Mouse (Mus musculus): ENCODE data around the gene Numa1.

DNA sequence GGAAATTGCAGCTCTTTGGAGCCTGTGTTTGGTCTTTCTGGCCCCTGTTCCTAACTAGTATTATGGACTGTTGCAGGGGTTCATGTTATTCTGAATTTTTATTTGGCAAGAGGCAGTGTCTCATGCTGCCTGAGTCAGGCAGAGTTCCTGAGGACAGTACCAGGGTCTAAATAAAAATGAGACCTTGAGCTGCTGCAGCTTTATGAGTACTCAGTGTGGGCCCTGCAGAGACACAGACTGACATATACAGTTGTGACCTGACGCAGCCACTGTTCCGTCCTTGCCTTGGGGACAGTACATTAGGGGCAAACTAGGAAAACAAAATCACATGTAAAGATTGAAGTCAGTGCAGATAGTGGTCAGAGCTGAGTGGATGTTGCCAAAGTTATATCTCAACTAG is 81.1 kb downstream of the Numa1 start:
- no peak for TF ChIP-seq POLR2A (IDR thresholded peaks at IDR 0.05; ENCODE audit: low read depth, low read length)
- no peak for TF ChIP-seq CTCF (IDR thresholded peaks at IDR 0.05; ENCODE audit: extremely low read depth, insufficient read length, insufficient replicate concordance, low read depth, low read length)
